Mouse (Mus musculus) neural tube, embryonic 15.5 days (tissue): ENCODE results near the gene Ncs1. TPM values are rescaled to one million over a fixed set of nuclear protein-coding genes. Genes with fewer than 3 reads are reported as not detected.
A peak's percentile ranks its signal among the peaks of the same experiment; 100 is the strongest.

Experiments
- ATAC-seq: fragments of 200-750 bp; cut with Nextera tagmentation; 2 replicates; pipeline ENCODE4 v1.8.0; 2017; ENCODE audit warnings: mild to moderate bottlenecking, moderate TSS enrichment, moderate library complexity; ENCODE audit not compliant: low FRiP score
- H3K27ac ChIP-seq: fragments of 300-500 bp; sonication (generic); replicated peaks from 2 replicates; pipeline ENCODE4 v1.5.1; 2015; ENCODE audit warnings: mild to moderate bottlenecking, inconsistent platforms
- H3K27me3 ChIP-seq: fragments of 300-500 bp; sonication (generic); replicated peaks from 2 replicates; pipeline ENCODE4 v1.6.1; 2015; ENCODE audit warnings: inconsistent platforms
- H3K36me3 ChIP-seq: fragments of 300-500 bp; sonication (generic); 2 replicates; pipeline ENCODE4 v1.6.1; 2015; ENCODE audit warnings: inconsistent platforms
- H3K4me1 ChIP-seq: fragments of 300-500 bp; sonication (generic); 2 replicates; pipeline ENCODE4 v1.6.1; 2015; ENCODE audit warnings: inconsistent platforms
- H3K4me2 ChIP-seq: fragments of 300-500 bp; sonication (generic); 2 replicates; pipeline ENCODE4 v1.6.1; 2015; ENCODE audit warnings: inconsistent platforms, mild to moderate bottlenecking, moderate library complexity
- H3K4me3 ChIP-seq: fragments of 300-500 bp; sonication (generic); replicated peaks from 2 replicates; pipeline ENCODE4 v1.5.1; 2015; ENCODE audit warnings: mild to moderate bottlenecking, inconsistent platforms
- H3K9ac ChIP-seq: fragments of 300-500 bp; sonication (generic); replicated peaks from 2 replicates; pipeline ENCODE4 v1.6.1; 2015; ENCODE audit warnings: mild to moderate bottlenecking, inconsistent platforms
- H3K9me3 ChIP-seq: fragments of 300-500 bp; sonication (generic); replicated peaks from 2 replicates; pipeline ENCODE4 v1.6.1; 2016; ENCODE audit warnings: inconsistent platforms
- WGBS: fragments of 180-500 bp; shearing (Covaris S2); methylation state at CpG from one replicate; pipeline ENCODE4 v1.1.7; 2015; ENCODE audit warnings: mixed read lengths; 5-methylcytosine and 5-hydroxymethylcytosine counted together
- polyA plus RNA-seq: library from polyadenylated mRNA; unstranded; fragments of >200 nt; fragmentation: Nextera tagmentation; extraction: Ambion mirVana; gene quantifications from 2 replicates; pipeline ENCODE4 v1.2.1, GENCODE M21; 2015

The Ncs1 gene
- polyA plus RNA-seq, 1 experiment from 2014 or later, result 179 TPM

- no peak overlapping the region for H3K4me3 ChIP-seq
- H3K36me3 ChIP-seq, result no peaks in the 10 kb centered on the region
- no peaks in the 10 kb centered on the region for H3K27me3 ChIP-seq
- H3K9me3 ChIP-seq, result no peaks in the 10 kb centered on the region
- H3K9ac ChIP-seq, result no peak overlapping the region
- no peak overlapping the region for H3K4me2 ChIP-seq
- 51% methylated on average over 8 of the region's 8 CpGs for WGBS
- H3K4me1 ChIP-seq, result peaks cover 78% of the 10 kb centered on the region
- H3K27ac ChIP-seq, result peak overlapping the region; percentile 81
- peak; percentile 33; the same call in 1 of the 2 replicates for ATAC-seq
Observed at GRCm38 (mm10) chr2:31263039-31263461, 17.4 kb downstream of the Ncs1 start.

DNA sequence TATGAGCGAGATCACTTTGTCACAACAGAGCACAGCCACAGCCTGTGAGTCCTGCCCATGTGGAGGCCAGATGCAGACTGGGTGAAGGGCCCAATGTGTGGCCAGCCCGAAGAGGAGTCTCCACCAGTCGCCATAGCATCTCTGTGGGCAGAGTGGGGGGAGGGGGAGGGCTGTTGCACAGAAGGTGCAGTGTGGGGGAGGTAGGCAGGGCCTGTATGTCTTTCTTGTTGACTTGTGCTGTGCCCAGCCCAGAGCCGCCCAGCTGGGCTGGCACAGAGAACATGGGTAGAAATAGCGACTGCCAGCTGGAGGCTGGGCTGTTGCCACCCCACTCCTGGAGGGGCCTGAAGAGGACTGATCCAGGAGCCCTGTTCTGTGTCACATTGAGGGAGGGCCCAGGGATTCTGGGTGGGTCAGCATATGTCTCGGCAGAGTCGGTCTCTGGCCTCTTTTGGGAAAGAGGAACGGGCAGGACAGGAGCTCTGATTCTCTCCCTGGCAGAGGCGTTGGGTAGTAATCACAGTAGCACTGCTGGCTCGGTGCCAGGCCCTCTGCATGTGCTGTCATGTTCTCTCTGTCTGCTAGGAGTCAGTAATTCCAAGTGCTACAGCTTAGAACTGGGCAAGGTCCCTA is 18.2 kb downstream of the Ncs1 start:
- 29% methylated on average over 10 of the region's 10 CpGs for WGBS
- Histone ChIP-seq H3K36me3 (no peaks in the 10 kb centered on the region), H3K4me2 (peak overlapping the region; percentile 12; the same call in 1 of the 2 replicates), H3K27me3 (no peaks in the 10 kb centered on the region), H3K27ac (peak overlapping the region; percentile 81), H3K4me3 (no peak overlapping the region), H3K9me3 (no peaks in the 10 kb centered on the region), H3K4me1 (peaks cover 78% of the 10 kb centered on the region), H3K9ac (no peak overlapping the region)
- ATAC-seq, result peak; percentile 40

DNA sequence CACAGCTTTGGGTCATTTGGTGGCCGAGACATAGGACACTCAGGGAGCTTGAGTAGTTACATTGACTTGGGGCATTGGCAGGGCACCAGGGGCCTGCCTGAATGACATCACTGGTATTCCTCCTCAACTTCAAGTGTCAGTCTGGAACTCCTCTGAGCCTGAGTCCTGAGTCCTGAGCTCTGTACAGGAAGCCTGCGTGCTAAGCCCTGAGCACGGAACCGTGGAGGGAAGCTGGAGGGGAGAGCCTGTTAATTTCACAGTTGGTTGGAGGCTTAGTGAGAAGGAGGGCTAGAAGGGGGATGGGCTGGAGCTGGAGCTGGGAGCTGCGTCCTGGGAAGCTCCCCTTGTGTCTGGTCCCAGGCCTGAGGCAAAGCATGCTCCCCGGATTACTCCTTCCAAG is 21.8 kb downstream of the Ncs1 start:
- 0 out of 2 replicates have a peak, but pooled peaks have one; percentile 18 for ATAC-seq
- Histone ChIP-seq H3K9ac (no peak overlapping the region), H3K27me3 (no peaks in the 10 kb centered on the region), H3K9me3 (no peaks in the 10 kb centered on the region), H3K4me2 (no peak overlapping the region), H3K36me3 (no peaks in the 10 kb centered on the region; the same call in 1 of the 2 replicates), H3K4me1 (peaks cover 68% of the 10 kb centered on the region), H3K4me3 (no peak overlapping the region), H3K27ac (peak overlapping the region; percentile 42)
- WGBS, result 24% methylated on average over 6 of the region's 6 CpGs

DNA sequence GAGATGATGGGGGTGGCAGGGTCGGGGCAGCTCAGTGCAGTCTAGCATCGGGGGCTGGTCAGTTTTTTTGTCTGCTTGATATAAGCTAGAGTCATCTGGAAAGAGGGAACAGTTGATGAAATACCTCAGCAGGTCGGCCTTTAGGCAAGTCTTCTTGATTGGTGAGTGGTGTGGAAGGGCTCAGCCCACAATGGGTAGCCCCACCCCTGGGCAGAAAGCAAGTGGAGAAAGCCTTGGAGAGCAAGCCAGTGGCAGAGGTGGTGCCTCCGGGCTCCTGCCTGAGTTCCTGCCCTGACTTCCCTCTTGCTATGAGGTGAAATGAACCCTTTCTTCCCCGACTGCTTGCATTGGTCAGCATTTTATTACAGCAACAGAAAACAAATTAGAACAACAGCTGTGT is 23.0 kb downstream of the Ncs1 start:
- H3K9me3 ChIP-seq, result no peaks in the 10 kb centered on the region
- no peak for ATAC-seq
- H3K4me1 ChIP-seq, result peaks cover 57% of the 10 kb centered on the region
- no peak overlapping the region for H3K4me2 ChIP-seq
- no peaks in the 10 kb centered on the region; the same call in 1 of the 2 replicates for H3K36me3 ChIP-seq
- 44% methylated on average over 5 of the region's 5 CpGs for WGBS
- H3K9ac ChIP-seq, result no peak overlapping the region
- no peak overlapping the region for H3K27ac ChIP-seq
- H3K27me3 ChIP-seq, result no peaks in the 10 kb centered on the region
- H3K4me3 ChIP-seq, result no peak overlapping the region

DNA sequence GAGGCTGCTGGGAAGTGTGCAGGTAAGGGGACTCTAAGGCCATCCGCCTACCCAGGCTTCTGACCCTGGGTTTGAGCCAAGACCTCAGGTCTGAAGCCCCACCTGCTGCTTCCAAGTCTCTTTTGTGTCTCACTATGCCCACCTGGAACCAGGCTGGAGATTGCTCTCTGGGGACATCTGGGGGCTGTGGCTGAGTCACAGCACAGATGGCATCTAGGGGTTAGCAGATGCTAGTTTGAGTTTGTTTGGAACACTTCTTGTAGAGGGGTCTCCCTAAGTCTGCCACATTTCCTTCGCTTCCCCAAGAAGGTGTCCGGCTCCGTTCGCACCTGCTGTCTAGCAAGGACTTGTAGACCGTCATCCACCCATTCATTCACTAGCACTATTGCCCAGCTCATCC is 23.6 kb downstream of the Ncs1 start:
- Histone ChIP-seq H3K27ac (no peak overlapping the region), H3K27me3 (no peaks in the 10 kb centered on the region), H3K9me3 (no peaks in the 10 kb centered on the region), H3K4me3 (no peak overlapping the region), H3K9ac (no peak overlapping the region), H3K4me1 (peaks cover 51% of the 10 kb centered on the region), H3K36me3 (no peaks in the 10 kb centered on the region; the same call in 1 of the 2 replicates), H3K4me2 (no peak overlapping the region)
- WGBS, result 88% methylated on average over 6 of the region's 6 CpGs
- ATAC-seq, result no peak

GRCm38 (mm10) chr2:31269847-31270246 is 24.2 kb downstream of the Ncs1 start:
- Histone ChIP-seq H3K9ac (no peak overlapping the region), H3K4me1 (peaks cover 44% of the 10 kb centered on the region), H3K4me3 (no peak overlapping the region), H3K27ac (no peak overlapping the region), H3K27me3 (no peaks in the 10 kb centered on the region), H3K4me2 (no peak overlapping the region), H3K36me3 (no peaks in the 10 kb centered on the region; the same call in 1 of the 2 replicates), H3K9me3 (no peaks in the 10 kb centered on the region)
- 96% methylated on average over 10 of the region's 10 CpGs for WGBS
- no peak for ATAC-seq

DNA sequence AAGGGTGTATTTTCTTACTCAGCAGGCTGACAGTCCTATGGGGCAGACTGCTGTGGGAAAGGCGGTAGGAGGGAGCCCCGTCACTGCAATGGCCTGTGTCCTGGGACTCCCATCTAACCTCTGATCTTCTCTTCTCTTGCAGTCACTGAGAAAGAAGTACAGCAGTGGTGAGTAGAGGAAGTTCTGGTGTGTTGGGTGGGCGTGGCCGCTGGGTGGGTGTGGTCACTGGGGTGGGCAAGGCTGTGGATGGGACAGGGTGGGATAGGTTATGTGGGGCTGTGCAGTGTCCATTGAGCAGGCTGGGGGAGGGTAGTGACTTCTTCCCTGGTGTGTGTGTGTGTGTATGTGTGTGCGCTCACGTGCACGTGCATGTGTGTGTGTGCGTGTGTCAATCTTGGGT is 24.8 kb downstream of the Ncs1 start:
- Histone ChIP-seq H3K9ac (no peak overlapping the region), H3K27ac (no peak overlapping the region), H3K4me3 (no peak overlapping the region), H3K4me1 (peaks cover 38% of the 10 kb centered on the region), H3K36me3 (no peaks in the 10 kb centered on the region; the same call in 1 of the 2 replicates), H3K4me2 (no peak overlapping the region), H3K9me3 (no peaks in the 10 kb centered on the region), H3K27me3 (no peaks in the 10 kb centered on the region)
- 91% methylated on average over 8 of the region's 8 CpGs for WGBS
- ATAC-seq, result no peak

DNA sequence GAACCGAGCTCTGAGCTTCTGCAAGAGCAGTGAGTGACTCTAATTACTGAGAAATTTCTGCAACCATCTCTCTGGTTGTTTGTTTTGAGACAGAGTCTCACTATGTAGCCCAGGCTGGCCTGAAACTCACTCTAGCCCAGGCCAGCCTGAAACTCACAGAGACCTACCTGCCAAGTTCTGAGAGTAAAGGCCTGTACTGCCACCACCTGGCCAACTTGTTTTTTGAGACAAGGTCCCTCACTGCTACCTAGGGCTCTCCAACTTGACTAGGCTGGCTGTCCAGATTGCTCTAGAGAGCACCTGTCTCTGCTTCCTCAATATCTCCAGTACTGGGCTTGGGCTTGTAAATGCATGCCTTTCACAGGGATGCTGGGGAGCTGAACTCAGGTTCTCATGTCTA is 25.4 kb downstream of the Ncs1 start:
- Histone ChIP-seq H3K9ac (no peak overlapping the region), H3K4me3 (no peak overlapping the region), H3K4me1 (peaks cover 32% of the 10 kb centered on the region), H3K36me3 (peaks cover 5% of the 10 kb centered on the region), H3K27ac (no peak overlapping the region), H3K9me3 (no peaks in the 10 kb centered on the region), H3K4me2 (no peak overlapping the region), H3K27me3 (no peaks in the 10 kb centered on the region)
- WGBS, result 82% methylated on average over 1 of the region's 1 CpGs
- no peak for ATAC-seq

DNA sequence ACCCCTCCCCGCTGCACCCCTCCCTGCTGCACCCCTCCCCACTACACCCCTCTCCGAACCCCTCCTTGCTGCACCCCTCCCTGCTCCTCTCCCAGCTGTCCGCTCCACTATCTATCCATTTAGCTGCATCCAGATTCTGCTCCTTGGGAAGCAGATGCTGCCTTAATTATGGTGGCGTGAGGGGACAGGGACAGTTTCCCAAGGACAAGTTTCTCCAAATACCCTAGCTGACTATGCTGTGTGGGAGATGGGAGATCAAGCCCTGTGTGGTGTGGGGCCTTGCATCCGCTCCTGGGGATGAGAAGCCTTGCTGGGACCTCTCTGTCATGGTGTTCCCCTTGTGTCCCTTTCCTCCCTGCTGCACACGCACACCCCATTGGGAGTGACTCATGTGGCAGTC is 29.4 kb downstream of the Ncs1 start:
- H3K9ac ChIP-seq, result no peak overlapping the region
- H3K9me3 ChIP-seq, result no peaks in the 10 kb centered on the region
- H3K27me3 ChIP-seq, result no peaks in the 10 kb centered on the region
- H3K36me3 ChIP-seq, result peaks cover 19% of the 10 kb centered on the region
- H3K4me3 ChIP-seq, result no peak overlapping the region
- 88% methylated on average over 6 of the region's 6 CpGs for WGBS
- H3K4me1 ChIP-seq, result no peaks in the 10 kb centered on the region
- H3K4me2 ChIP-seq, result no peak overlapping the region
- no peak for ATAC-seq
- no peak overlapping the region for H3K27ac ChIP-seq

DNA sequence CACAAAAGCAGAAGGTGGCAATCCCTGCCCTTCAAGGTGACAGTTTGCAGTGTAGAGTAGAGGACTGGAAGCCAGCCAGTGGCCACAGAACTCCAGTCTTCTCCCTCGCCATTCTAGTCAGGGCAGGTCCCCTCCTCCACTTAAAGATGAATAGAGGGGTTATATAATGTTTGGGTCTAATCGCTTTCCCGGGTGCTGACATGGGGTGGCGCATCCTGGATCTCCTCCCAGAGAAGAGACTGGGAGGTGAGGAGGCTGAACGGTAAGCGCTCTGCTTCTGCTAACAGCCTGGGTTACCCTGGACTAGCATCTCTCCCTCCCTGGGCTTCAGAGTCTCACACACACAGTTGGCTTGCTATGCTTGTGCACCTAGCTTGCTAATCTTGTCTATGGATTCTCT is 32.2 kb downstream of the Ncs1 start:
- peaks cover 41% of the 10 kb centered on the region for H3K36me3 ChIP-seq
- no peak overlapping the region for H3K4me2 ChIP-seq
- H3K4me3 ChIP-seq, result no peak overlapping the region
- no peaks in the 10 kb centered on the region for H3K27me3 ChIP-seq
- no peak overlapping the region for H3K9ac ChIP-seq
- no peak overlapping the region for H3K27ac ChIP-seq
- H3K9me3 ChIP-seq, result no peaks in the 10 kb centered on the region
- WGBS, result 57% methylated on average over 6 of the region's 6 CpGs
- ATAC-seq, result no peak
- H3K4me1 ChIP-seq, result no peaks in the 10 kb centered on the region

DNA sequence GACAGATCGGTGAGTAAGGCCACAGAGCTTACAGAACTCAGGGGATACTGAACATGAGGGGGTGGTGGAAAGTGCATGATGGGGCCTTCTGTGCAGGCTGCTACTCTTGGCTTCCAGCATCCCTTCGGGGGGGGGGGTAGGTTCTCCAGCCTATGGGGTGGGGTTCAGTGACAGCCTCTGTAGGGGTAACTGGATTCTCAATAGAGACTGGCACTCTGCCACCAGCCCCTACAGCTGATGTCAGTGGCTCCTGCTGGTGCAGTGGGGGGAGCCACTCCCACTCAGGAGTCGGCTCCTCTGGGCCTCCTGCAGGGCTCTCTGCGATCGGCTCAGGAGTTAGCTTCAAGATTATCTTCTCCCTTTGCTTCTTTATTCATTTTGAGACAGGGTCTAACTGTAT is 32.9 kb downstream of the Ncs1 start:
- Histone ChIP-seq H3K27me3 (no peaks in the 10 kb centered on the region), H3K4me3 (no peak overlapping the region), H3K4me1 (no peaks in the 10 kb centered on the region), H3K9me3 (no peaks in the 10 kb centered on the region), H3K36me3 (peaks cover 46% of the 10 kb centered on the region), H3K4me2 (no peak overlapping the region), H3K27ac (no peak overlapping the region), H3K9ac (no peak overlapping the region)
- 50% methylated on average over 5 of the region's 5 CpGs for WGBS
- no peak for ATAC-seq

DNA sequence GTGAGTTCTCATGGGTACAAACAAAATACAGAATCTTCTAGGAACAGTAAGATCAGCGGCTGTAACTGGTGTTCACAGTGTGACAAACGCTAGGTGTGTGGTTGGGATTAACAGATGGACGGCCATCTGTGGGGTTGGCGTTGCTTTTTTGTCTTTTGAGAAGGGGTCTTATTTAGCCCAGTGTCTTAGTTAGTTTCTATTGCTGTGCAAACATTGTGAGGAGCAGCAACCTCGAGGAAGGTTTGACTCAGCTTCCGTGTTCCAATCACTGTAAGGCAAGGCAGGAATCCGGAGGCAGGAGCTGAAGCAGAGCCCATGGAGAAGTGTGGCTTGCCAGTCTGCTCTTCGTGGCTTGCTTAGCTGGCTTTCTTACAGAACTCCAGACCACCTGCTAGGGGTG is 35.5 kb downstream of the Ncs1 start:
- ATAC-seq, result no peak
- Histone ChIP-seq H3K4me3 (no peak overlapping the region), H3K4me2 (no peak overlapping the region), H3K27ac (no peak overlapping the region), H3K27me3 (no peaks in the 10 kb centered on the region), H3K9ac (no peak overlapping the region), H3K36me3 (peaks cover 64% of the 10 kb centered on the region), H3K9me3 (no peaks in the 10 kb centered on the region), H3K4me1 (no peaks in the 10 kb centered on the region)
- 84% methylated on average over 8 of the region's 8 CpGs for WGBS
